Mouse (Mus musculus): ENCODE measurements at regions not wholly inside any gene's neighbourhood (a gene's known extent, or its start where the extent isn't known, plus 50 kb on each side); places are given as distances from the start of the nearest gene placed in this dataset.

- peak; percentile 62 to 69 for DNase-seq (ENCODE audit: low spot score in 2 of 2)
These were observed 53.9 kb upstream of the Slc44a1 start for GRCm38 (mm10) chr4:53386309-53386708.

- DNase-seq (ENCODE audit: low spot score in 2 of 2) = peak; percentile 84 to 85
These were observed 55.5 kb upstream of the Slc44a1 start for GRCm38 (mm10) chr4:53384761-53385160.

GRCm38 (mm10) chr4:53384104-53384503 is 56.1 kb upstream of the Slc44a1 start:
- no peak for DNase-seq (ENCODE audit: low spot score in 2 of 2)

GRCm38 (mm10) chr4:53382012-53382411 is 58.2 kb upstream of the Slc44a1 start:
- DNase-seq (ENCODE audit: low spot score in 2 of 2) = no peak

- DNase-seq (ENCODE audit: low spot score in 2 of 2) = no peak
These were observed 60.4 kb upstream of the Slc44a1 start for GRCm38 (mm10) chr4:53379855-53380254.

GRCm38 (mm10) chr4:53376995-53377394 is 63.2 kb upstream of the Slc44a1 start:
- no peak for DNase-seq (ENCODE audit: low spot score in 2 of 2)

GRCm38 (mm10) chr4:53356374-53356773 is 83.8 kb upstream of the Slc44a1 start:
- no peak for DNase-seq (ENCODE audit: low spot score in 2 of 2)

- DNase-seq (ENCODE audit: low spot score in 2 of 2) = peak; percentile 35 to 36
These were observed 85.3 kb upstream of the Slc44a1 start for GRCm38 (mm10) chr4:53354961-53355360.

- DNase-seq (ENCODE audit: low spot score in 2 of 2) = peak in 1 of 2 experiments; percentile 45
These were observed 86.7 kb upstream of the Slc44a1 start for GRCm38 (mm10) chr4:53353399-53354090.

GRCm38 (mm10) chr4:53351104-53351607 is 89.1 kb upstream of the Slc44a1 start:
- DNase-seq (ENCODE audit: low spot score in 2 of 2) = no peak

GRCm38 (mm10) chr4:53345346-53345745 is 94.9 kb upstream of the Slc44a1 start:
- DNase-seq (ENCODE audit: low spot score in 2 of 2) = no peak

- no peak for DNase-seq (ENCODE audit: low spot score in 2 of 2)
These were observed 95.7 kb upstream of the Slc44a1 start for GRCm38 (mm10) chr4:53344546-53344945.

GRCm38 (mm10) chr4:53341181-53341580 is 99.0 kb upstream of the Slc44a1 start:
- DNase-seq (ENCODE audit: low spot score in 2 of 2) = no peak

- DNase-seq (ENCODE audit: low spot score in 2 of 2) = no peak
These were observed 100.1 kb upstream of the Slc44a1 start for GRCm38 (mm10) chr4:53340021-53340667.

- no peak for DNase-seq (ENCODE audit: low spot score in 2 of 2)
These were observed 100.8 kb upstream of the Slc44a1 start for GRCm38 (mm10) chr4:53339125-53340020.

- no peak for DNase-seq (ENCODE audit: low spot score in 2 of 2)
These were observed 101.7 kb upstream of the Slc44a1 start for GRCm38 (mm10) chr4:53338479-53338878.

GRCm38 (mm10) chr4:53337784-53338183 is 102.4 kb upstream of the Slc44a1 start:
- no peak for DNase-seq (ENCODE audit: low spot score in 2 of 2)

- no peak for DNase-seq (ENCODE audit: low spot score in 2 of 2)
These were observed 112.6 kb upstream of the Slc44a1 start for GRCm38 (mm10) chr4:53327382-53328165.

- DNase-seq (ENCODE audit: low spot score in 2 of 2) = no peak
These were observed 116.4 kb upstream of the Slc44a1 start for GRCm38 (mm10) chr4:53323838-53324237.

- no peak for DNase-seq (ENCODE audit: low spot score in 2 of 2)
These were observed 117.0 kb upstream of the Slc44a1 start for GRCm38 (mm10) chr4:53323195-53323594.

GRCm38 (mm10) chr4:53322484-53322883 is 117.7 kb upstream of the Slc44a1 start:
- DNase-seq (ENCODE audit: low spot score in 2 of 2) = no peak
